Mouse (Mus musculus): ENCODE results near the gene Fam219b.
A peak's percentile ranks its signal among the peaks of the same experiment; 100 is the strongest.

The Fam219b gene

GRCm38 (mm10) chr9:57525516-57525915, 11.8 kb upstream of the Fam219b start:
- DNase-seq (ENCODE audit: low read depth), result no peak

GRCm38 (mm10) chr9:57526435-57526834, 10.9 kb upstream of the Fam219b start:
- DNase-seq (ENCODE audit: low read depth), result no peak

GRCm38 (mm10) chr9:57531946-57532345, 5.4 kb upstream of the Fam219b start:
- DNase-seq (ENCODE audit: low read depth), result no peak

DNA sequence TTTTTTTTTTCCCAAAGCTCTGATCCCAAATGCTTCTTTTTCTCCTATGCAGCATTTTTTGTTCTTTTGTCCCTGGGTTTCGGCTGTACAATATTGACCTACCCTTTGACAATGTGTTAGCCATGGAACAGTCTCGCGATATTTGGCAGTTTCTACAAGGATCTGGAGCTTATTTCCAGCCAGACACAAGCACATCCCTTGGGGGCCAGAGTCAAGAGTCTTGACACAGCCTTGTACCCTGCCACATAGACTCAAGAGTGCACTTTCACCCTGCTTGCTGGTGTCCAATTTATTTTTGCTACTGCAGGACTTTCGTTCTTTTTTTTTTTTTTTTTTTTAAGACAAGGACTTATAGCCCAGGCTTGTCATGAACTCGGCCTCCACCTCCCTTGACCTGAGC, 966 bp upstream of the Fam219b start:
- DNase-seq (ENCODE audit: low read depth), result no peak

- DNase-seq (ENCODE audit: low read depth), result no peak
These were observed 427 bp downstream of the Fam219b start for GRCm38 (mm10) chr9:57537728-57538181.

DNA sequence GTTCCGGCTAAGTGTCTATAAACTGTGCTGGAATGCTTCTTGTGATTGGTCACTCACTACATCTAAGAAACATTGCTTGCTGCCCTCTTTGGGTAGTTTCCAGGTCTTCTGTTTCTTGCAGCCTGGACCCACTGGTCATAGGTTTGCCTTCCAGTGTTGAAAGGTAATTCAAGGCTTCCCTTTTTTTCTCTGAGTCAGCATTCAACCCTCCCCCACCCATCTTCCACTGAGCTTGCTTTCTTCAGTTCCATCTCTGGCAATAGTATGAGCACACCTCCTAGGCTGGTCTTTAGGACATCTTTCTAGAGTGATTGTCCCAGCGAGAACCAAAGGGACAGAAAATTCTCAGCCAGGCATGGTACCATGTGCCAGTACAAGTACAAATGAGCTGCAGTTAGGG, 2.2 kb downstream of the Fam219b start:
- no peak for DNase-seq (ENCODE audit: low read depth)

- DNase-seq (ENCODE audit: low read depth), result no peak
These were observed 4.0 kb downstream of the Fam219b start for GRCm38 (mm10) chr9:57541312-57541711.

- no peak for DNase-seq (ENCODE audit: low read depth)
These were observed 6.6 kb downstream of the Fam219b start for GRCm38 (mm10) chr9:57543951-57544350.

DNA sequence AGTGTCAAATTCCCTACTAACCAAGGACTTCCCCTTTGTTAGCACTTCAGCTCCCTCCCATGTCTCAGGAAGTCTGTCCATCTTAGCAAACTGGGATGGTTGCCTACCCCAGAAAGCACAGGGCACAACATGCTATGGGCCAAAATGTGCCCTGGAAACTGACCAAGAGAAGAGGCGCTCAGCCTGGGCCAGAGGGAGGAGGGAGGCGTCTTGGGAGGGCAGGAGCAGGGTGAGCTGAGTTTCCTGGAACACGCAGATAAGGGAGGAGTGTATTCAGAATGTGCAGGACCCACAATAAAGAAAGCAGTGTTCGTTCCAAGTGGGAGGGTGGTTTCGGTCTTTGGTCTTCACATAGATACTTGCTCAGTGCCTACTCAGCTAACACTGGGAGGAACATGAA, 10.0 kb downstream of the Fam219b start:
- DNase-seq (ENCODE audit: low read depth), result no peak

DNA sequence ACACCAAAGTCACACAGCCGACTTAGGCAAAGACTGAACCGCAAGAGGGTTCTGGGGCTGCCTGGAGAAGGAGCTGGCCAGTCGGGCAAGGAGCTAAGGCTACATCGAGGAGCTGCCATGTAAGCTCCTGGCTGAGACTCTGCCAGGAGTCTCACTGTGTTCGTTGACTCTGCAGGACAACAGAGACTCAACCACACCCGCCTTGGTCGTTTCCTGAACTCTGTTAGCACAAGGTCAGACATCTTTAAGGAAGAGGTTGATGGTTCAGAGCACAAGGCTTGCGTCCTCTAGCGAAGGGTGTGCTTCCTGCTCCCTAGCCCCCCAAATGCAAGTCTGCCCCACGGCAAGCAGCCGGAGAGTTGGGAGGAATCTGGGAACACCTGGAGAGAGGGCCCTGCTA, 10.5 kb downstream of the Fam219b start:
- DNase-seq (ENCODE audit: low read depth), result no peak

GRCm38 (mm10) chr9:57549186-57549585, 11.9 kb downstream of the Fam219b start:
- DNase-seq (ENCODE audit: low read depth), result no peak

GRCm38 (mm10) chr9:57550126-57550862, 13.0 kb downstream of the Fam219b start:
- no peak for DNase-seq (ENCODE audit: low read depth)

- no peak for DNase-seq (ENCODE audit: low read depth)
These were observed 15.0 kb downstream of the Fam219b start, which contains the start of gene Mpi for GRCm38 (mm10) chr9:57552139-57552887. Gene Mpi, minus strand, starts transcription at chr9:57552763.

DNA sequence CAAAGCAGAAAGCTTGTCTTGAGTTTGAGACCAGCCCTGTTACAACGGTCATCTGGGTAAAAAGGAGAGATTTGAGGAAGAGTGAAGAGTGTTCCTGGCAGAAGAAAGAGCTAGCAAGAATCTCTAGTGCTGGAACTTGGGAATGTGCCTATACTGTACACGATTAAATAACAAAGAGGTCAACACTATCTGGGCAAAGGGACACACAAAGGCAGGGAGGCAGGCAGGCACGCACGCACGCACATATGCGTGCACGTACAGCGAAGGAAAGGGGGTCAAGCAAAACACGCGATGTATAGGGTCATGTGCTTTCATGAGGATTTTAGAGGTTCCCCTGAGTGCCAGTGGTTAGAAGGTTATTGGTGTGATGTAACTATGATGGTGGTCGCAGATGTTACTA, 15.8 kb downstream of the Fam219b start:
- DNase-seq (ENCODE audit: low read depth), result no peak

GRCm38 (mm10) chr9:57554753-57555152, 17.4 kb downstream of the Fam219b start:
- no peak for DNase-seq (ENCODE audit: low read depth)

DNA sequence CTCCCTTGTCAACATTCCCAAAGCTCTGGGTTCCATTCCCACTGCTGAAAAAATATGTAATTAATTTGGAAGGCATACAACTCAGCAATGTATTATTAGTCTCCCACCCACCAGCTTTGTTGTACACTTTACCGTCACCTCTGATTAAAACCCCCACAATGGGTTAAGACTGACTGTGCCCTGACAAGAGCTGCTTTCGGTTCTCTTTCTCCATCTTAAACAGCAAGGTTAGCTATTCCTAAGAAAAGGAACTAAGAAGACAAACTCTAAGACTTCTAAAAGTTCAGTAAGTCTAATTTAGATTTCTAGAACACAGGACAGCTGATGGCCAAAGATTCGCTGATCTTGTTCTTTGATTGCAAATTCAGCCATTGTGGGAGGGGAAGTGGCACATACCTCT, 19.9 kb downstream of the Fam219b start:
- no peak for DNase-seq (ENCODE audit: low read depth)

- DNase-seq (ENCODE audit: low read depth), result no peak
These were observed 21.3 kb downstream of the Fam219b start for GRCm38 (mm10) chr9:57558625-57559024.

- DNase-seq (ENCODE audit: low read depth), result no peak
These were observed 22.2 kb downstream of the Fam219b start for GRCm38 (mm10) chr9:57559568-57559967.

DNA sequence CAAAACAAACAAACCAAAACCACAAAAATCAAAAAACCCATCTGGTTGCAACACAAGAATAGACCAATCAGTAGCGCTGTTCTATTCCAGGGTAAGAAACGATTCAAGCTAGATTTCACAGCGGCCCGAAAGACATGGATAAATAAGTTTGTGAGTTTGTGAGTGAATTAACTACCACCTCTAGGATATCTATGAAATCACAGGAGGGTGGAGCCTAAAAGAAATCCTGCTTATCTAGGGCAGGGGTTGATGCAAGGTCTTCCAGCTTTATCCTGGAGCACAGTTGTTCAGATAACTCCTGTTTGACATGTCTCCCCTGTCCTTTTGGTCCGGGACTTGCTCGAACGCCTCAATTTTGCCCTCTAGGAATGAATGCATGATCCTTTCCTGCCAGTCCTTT, 22.9 kb downstream of the Fam219b start:
- DNase-seq (ENCODE audit: low read depth), result no peak

GRCm38 (mm10) chr9:57560861-57561710, 23.8 kb downstream of the Fam219b start, which contains the start of gene Scamp2:
Gene Scamp2, plus strand, starts transcription at chr9:57560943.
- DNase-seq (ENCODE audit: low read depth), result peak; percentile 89

DNA sequence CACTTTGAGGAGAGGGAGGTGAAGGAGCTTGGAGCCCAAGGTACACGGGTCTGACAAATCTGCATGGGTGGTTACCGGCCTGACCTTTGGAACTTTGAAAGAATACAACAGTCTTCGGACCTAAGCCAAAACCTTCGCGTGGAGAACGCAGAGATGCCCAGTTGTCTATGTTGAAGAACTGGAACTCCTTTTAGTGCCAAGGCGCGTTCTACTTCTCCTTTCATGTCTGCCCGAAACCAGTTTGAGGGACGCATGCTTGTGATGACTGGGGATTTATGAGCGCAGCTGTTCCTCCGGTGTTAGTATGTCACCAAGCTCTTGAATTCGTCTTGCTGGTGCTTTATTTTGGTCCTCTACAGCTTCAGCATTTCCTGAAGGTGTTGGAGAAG, 24.4 kb downstream of the Fam219b start:
- no peak for DNase-seq (ENCODE audit: low read depth)

DNA sequence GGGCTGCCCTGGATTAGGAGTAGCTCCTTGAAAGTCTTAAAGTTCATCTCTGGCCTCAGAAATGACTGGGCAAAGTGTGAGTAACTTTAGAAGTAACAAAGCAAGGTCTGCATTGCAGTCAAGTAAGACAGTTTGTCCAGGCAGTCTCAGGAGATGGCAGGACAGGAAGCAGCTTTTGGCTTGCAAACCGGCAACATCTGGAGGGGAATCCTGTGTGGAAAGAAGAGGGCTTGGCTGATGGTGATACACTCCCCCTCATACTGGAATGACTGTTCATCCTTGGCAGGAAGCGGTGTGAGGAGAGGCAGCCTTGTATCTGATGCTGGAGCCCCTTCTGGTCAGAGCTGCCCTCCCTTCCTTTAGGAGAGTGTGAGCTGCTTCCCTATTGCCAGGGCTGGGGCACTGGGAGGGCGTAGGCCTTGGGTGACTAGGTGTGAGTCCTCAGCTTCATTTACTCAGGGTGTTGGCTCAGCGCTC, 25.6 kb downstream of the Fam219b start:
- no peak for DNase-seq (ENCODE audit: low read depth)

All from fibroblast of lung, adult 2 months (primary cell).